Mouse (Mus musculus) neural tube, embryonic 15.5 days (tissue): ENCODE measurements around the gene Chad. TPM values are rescaled to one million over a fixed set of nuclear protein-coding genes. Genes with fewer than 3 reads are reported as not detected.
A peak's percentile ranks its signal among the peaks of the same experiment; 100 is the strongest.

ENCODE experiments used
- ATAC-seq: fragments of 200-750 bp; cut with Nextera tagmentation; 2 replicates; pipeline ENCODE4 v1.8.0; 2017; ENCODE audit warnings: mild to moderate bottlenecking, moderate TSS enrichment, moderate library complexity; ENCODE audit not compliant: low FRiP score
- H3K27ac ChIP-seq: fragments of 300-500 bp; sonication (generic); replicated peaks from 2 replicates; pipeline ENCODE4 v1.5.1; 2015; ENCODE audit warnings: mild to moderate bottlenecking, inconsistent platforms
- H3K27me3 ChIP-seq: fragments of 300-500 bp; sonication (generic); replicated peaks from 2 replicates; pipeline ENCODE4 v1.6.1; 2015; ENCODE audit warnings: inconsistent platforms
- H3K36me3 ChIP-seq: fragments of 300-500 bp; sonication (generic); 2 replicates; pipeline ENCODE4 v1.6.1; 2015; ENCODE audit warnings: inconsistent platforms
- H3K4me1 ChIP-seq: fragments of 300-500 bp; sonication (generic); 2 replicates; pipeline ENCODE4 v1.6.1; 2015; ENCODE audit warnings: inconsistent platforms
- H3K4me2 ChIP-seq: fragments of 300-500 bp; sonication (generic); 2 replicates; pipeline ENCODE4 v1.6.1; 2015; ENCODE audit warnings: inconsistent platforms, mild to moderate bottlenecking, moderate library complexity
- H3K4me3 ChIP-seq: fragments of 300-500 bp; sonication (generic); replicated peaks from 2 replicates; pipeline ENCODE4 v1.5.1; 2015; ENCODE audit warnings: mild to moderate bottlenecking, inconsistent platforms
- H3K9ac ChIP-seq: fragments of 300-500 bp; sonication (generic); replicated peaks from 2 replicates; pipeline ENCODE4 v1.6.1; 2015; ENCODE audit warnings: mild to moderate bottlenecking, inconsistent platforms
- H3K9me3 ChIP-seq: fragments of 300-500 bp; sonication (generic); replicated peaks from 2 replicates; pipeline ENCODE4 v1.6.1; 2016; ENCODE audit warnings: inconsistent platforms
- WGBS: fragments of 180-500 bp; shearing (Covaris S2); methylation state at CpG from one replicate; pipeline ENCODE4 v1.1.7; 2015; ENCODE audit warnings: mixed read lengths; 5-methylcytosine and 5-hydroxymethylcytosine counted together
- polyA plus RNA-seq: library from polyadenylated mRNA; unstranded; fragments of >200 nt; fragmentation: Nextera tagmentation; extraction: Ambion mirVana; gene quantifications from 2 replicates; pipeline ENCODE4 v1.2.1, GENCODE M21; 2015

Gene Chad
- polyA plus RNA-seq, 1 experiment from 2014 or later, result 1.8 TPM

DNA sequence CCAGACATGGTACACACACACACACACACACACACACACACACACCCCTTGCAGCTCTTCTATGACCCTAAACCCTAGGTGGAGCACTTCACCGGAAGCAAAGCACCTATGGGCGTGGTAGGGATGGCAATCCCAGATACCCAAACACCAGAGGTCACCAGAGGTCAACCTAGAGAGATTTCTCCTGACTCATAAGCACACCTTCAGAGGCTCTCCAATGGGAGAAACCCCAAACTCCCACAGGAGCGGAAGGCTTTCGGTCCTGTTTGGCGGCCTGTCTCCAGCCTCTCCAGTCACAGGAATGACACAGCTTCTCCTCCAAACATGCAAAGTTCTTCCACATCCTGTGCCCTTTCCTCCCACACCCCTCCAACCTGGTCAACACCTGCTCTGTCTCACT is 18.5 kb upstream of the Chad start:
- Histone ChIP-seq H3K27ac (no peak overlapping the region), H3K27me3 (no peaks in the 10 kb centered on the region), H3K4me2 (no peak overlapping the region), H3K9me3 (no peaks in the 10 kb centered on the region), H3K4me1 (peaks cover 24% of the 10 kb centered on the region), H3K4me3 (no peak overlapping the region), H3K36me3 (0 out of 2 replicates have a peak, but pooled peaks cover 9% of the 10 kb centered on the region), H3K9ac (no peak overlapping the region)
- no peak for ATAC-seq
- 97% methylated on average over 5 of the region's 5 CpGs for WGBS

DNA sequence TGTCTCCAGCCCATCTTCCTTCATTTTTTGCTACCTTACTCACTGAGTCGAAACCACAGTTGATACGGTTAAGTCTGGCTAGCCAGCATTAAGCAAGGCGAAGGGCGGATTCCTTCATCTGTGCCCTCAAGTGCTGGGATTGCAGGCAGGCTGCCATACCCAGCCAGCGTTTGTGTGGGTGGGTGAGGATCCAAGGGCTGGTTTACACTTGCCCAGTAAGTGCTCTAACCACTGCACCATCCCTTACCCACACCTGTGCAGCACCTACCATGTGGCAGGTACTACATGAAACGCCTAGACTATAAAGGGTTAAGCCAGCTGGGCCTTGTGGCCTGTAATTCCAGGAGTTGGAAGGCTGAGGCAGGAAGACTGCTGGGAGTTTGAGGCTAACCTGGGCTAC is 17.6 kb upstream of the Chad start:
- no peak overlapping the region for H3K4me3 ChIP-seq
- 0 out of 2 replicates have a peak, but pooled peaks cover 8% of the 10 kb centered on the region for H3K36me3 ChIP-seq
- H3K27me3 ChIP-seq, result no peaks in the 10 kb centered on the region
- peaks cover 24% of the 10 kb centered on the region for H3K4me1 ChIP-seq
- H3K9me3 ChIP-seq, result no peaks in the 10 kb centered on the region
- no peak overlapping the region for H3K27ac ChIP-seq
- H3K4me2 ChIP-seq, result no peak overlapping the region
- WGBS, result 94% methylated on average over 6 of the region's 6 CpGs
- no peak for ATAC-seq
- no peak overlapping the region for H3K9ac ChIP-seq

DNA sequence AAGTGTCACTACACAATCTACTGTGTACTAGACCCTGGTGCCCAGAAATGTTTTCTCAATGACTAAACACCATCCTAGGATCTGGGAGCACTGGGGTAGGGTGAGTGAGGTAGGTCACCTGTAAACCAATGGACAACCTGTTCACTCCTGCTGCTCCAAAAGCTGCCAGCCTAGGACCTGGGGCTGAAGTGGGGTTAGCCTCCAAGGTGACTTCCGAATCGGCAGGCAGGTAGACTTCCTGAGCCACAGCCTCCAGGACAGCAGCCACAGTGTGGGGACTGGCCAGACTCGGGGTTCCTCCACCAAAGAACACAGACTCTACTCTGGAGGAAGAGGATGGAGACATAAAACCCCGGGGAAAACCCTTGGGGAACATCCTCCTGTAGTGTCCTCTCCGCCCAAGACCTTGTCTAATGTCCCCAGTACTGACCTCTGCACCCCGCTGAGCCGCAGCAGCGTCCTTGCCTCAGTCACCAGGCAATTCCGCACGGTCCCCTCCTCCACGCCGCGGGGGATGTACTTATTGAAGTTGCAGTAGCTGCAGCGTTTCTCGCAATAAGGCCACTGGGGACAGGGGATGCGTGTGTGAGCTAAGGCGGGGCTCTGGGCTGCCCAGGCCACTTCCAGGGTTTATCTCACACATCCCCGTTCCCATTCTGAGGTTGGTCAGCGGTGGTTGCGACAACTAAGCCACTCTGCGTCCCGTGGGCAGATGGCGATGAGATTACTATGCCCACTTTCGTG is 16.6 kb upstream of the Chad start:
- Histone ChIP-seq H3K9ac (peak overlapping the region; percentile 59), H3K27ac (peak overlapping the region; percentile 94), H3K4me1 (peaks cover 24% of the 10 kb centered on the region), H3K9me3 (no peaks in the 10 kb centered on the region), H3K36me3 (0 out of 2 replicates have a peak, but pooled peaks cover 3% of the 10 kb centered on the region), H3K4me2 (peak overlapping the region; percentile 95), H3K27me3 (no peaks in the 10 kb centered on the region), H3K4me3 (peak overlapping the region; percentile 68)
- WGBS, result 9% methylated on average over 24 of the region's 24 CpGs
- peak; percentile 67 for ATAC-seq

DNA sequence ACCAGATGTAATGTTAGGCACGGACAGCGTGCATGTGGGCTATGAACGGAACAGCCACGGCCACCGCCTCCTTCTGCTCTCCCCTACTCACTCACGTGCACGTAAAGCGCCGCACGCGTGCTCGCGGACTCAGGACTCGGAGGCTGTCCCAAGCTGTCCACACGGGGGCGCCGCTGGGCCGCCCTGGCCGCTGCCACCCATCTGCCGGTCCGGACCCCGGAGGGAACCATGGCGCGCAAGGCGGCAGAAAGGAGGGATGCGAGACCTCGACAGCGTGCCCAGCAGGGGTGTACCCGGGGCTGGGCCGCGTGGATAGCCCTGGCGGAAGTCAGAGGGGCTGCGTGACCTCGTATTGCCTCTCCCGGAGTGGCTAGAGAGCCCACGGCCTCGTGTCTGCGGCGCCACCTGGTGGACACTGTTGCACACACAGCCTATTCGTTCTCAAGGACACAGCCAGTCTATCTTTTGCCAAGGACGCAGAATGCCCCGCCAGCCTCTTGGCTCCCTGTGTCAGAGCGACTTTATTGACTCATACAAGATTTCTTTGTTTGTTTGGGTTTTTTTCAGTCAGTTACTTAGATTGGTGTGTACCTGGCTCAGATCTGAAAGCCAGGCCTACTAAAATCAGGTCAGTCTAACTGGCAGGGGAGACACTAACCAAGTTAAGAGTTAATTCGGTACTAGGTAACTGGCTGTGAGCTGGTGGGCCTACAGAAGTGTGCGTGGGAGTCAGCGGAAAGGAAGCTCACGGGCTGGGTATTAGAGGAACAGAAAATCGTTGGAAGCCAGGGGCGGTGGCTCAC is 15.8 kb upstream of the Chad start, which contains the start of gene Rsad1:
Gene Rsad1, minus strand, starts transcription at position 368 of the 803 bp plus-strand sequence.
- ATAC-seq, result peak; percentile 91
- H3K27me3 ChIP-seq, result no peaks in the 10 kb centered on the region
- H3K27ac ChIP-seq, result peak within 1 kb of the TSS; percentile 94
- H3K36me3 ChIP-seq, result no peaks in the 10 kb centered on the region
- 5% methylated on average over 49 of the region's 49 CpGs for WGBS
- peaks cover 20% of the 10 kb centered on the region for H3K4me1 ChIP-seq
- peak within 1 kb of the TSS; percentile 68 for H3K4me3 ChIP-seq
- H3K4me2 ChIP-seq, result peak within 1 kb of the TSS; percentile 95
- peak within 1 kb of the TSS; percentile 59 for H3K9ac ChIP-seq
- no peaks in the 10 kb centered on the region for H3K9me3 ChIP-seq

DNA sequence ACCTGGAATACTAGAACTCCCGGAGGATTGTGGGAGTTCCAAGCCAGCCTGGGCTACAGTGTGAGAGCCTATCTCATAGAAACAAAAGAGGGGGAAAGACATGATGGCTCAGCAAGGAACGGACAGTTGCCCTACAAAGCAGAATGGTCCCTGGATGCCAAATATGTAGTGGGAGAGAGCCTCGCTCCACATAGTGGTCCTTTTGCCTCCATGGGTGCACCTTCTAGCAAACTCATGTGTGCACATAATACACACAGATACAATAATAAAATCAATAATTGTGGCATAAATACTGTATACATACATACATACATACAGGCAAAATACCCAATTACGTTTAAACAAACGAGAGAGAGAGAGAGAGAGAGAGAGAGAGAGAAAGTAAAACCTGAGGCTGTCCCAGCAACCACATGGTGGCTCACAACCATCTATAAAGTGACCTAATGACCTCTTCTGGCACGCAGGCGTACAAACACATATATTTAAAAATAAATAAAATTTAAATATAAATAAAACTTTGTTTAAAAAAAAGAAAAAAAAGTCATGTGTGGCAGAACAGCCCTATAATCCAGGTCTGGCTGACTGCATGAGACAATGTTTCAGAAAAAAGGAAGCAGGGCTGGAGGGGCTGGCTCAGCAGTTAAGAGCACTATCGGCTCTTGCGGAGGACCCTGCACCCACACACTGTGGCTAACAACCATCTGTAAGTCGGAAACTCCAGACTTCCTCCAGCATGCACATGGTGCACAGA is 15.0 kb upstream of the Chad start:
- Histone ChIP-seq H3K9me3 (no peaks in the 10 kb centered on the region), H3K4me1 (peaks cover 12% of the 10 kb centered on the region), H3K4me2 (no peak overlapping the region), H3K27me3 (no peaks in the 10 kb centered on the region), H3K9ac (no peak overlapping the region), H3K36me3 (no peaks in the 10 kb centered on the region), H3K27ac (peak overlapping the region; percentile 94), H3K4me3 (no peak overlapping the region)
- no peak for ATAC-seq
- whole genome bisulfite sequencing, result 78% methylated on average over 10 of the region's 10 CpGs

DNA sequence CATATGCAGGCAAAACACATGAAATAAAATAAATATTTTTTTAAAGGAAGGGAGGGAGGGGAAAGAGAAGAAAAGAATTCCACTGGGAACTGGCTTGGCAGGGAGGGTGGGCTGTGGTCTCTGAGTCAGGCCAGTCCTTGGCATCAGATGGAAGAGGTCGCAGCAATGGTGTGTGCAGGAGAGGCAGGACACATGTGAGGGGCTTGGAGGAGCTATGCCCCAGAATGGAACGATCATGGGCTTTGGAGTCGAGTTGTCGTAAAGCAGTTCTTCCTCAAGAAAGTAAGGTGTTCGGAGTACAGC is 14.5 kb upstream of the Chad start:
- Histone ChIP-seq H3K4me2 (no peak overlapping the region), H3K9ac (no peak overlapping the region), H3K4me3 (no peak overlapping the region), H3K4me1 (peaks cover 11% of the 10 kb centered on the region), H3K9me3 (no peaks in the 10 kb centered on the region), H3K36me3 (no peaks in the 10 kb centered on the region), H3K27ac (no peak overlapping the region), H3K27me3 (no peaks in the 10 kb centered on the region)
- no peak for ATAC-seq
- 93% methylated on average over 5 of the region's 5 CpGs for WGBS

DNA sequence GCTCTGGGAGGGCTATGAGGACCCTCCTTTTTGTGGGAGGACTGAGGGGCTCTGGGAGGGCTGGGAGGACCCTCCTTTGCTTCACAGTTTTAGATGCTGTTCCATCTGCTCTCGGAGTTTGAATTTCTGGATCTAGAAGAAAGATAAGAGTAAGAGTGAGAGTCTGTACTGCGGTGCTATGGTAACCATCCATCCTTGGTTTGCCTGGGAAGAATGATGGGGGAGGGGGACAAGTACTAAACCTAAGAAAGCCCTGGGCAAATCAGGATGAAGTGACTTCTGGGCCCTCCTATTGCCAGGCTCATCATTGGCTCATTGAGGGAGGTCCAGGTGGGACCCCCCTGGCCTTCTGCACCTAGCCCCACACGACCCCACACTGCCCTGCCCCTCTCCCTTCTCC is 6.6 kb upstream of the Chad start:
- Histone ChIP-seq H3K36me3 (no peaks in the 10 kb centered on the region), H3K27ac (no peak overlapping the region), H3K9me3 (no peaks in the 10 kb centered on the region), H3K4me2 (no peak overlapping the region), H3K4me1 (no peaks in the 10 kb centered on the region), H3K27me3 (no peaks in the 10 kb centered on the region; the same call in 1 of the 2 replicates), H3K4me3 (no peak overlapping the region), H3K9ac (no peak overlapping the region)
- 67% methylated on average over 3 of the region's 3 CpGs for WGBS
- ATAC-seq, result no peak

DNA sequence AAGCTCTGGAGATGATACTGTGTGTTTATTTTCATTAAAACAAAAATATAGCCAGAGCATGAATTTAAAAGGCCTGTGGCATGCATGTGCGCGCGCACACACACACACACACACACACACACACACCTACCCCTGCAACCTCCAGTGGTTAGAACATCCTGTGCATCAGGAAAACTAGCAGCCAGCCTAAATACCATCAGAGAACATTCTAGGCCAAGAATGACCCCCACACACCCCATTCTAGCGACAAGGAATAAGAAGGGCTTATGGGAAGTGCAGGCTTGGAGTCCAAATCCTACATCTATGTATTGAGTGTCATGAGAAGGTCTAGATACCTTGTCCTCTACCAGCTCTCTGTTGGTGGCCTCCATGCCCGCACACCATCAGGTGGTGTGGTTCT is 1.5 kb upstream of the Chad start:
- Histone ChIP-seq H3K4me2 (no peak overlapping the region), H3K4me3 (no peak overlapping the region), H3K4me1 (peaks cover 12% of the 10 kb centered on the region), H3K9me3 (no peaks in the 10 kb centered on the region), H3K9ac (no peak overlapping the region), H3K27me3 (peaks cover 30% of the 10 kb centered on the region), H3K27ac (no peak overlapping the region), H3K36me3 (no peaks in the 10 kb centered on the region)
- 98% methylated on average over 5 of the region's 5 CpGs for WGBS
- ATAC-seq, result no peak

DNA sequence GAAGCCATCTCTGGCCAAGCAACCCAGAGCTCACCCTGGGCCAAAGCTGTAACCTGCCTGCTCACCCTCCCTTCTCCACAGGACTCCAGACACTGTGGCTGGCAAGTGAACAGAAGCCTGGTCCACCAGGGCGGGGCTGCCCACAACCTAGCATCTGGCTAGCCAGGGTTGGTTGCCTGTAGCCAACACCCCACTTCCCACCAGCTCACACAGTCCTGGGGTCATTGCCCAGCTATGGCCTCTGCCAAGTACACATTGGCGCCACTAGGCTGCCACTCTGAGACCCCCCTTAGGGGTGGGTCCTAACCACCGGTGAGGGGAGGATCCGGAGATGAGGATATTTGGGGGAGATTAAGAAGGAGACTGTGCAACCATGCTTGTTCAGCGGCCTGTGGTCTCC is 1.0 kb upstream of the Chad start:
- Histone ChIP-seq H3K4me1 (peaks cover 12% of the 10 kb centered on the region), H3K4me3 (no peak overlapping the region), H3K27me3 (peaks cover 30% of the 10 kb centered on the region), H3K4me2 (peak overlapping the region; percentile 52), H3K9ac (no peak overlapping the region), H3K36me3 (no peaks in the 10 kb centered on the region), H3K27ac (no peak overlapping the region), H3K9me3 (no peaks in the 10 kb centered on the region)
- no peak for ATAC-seq
- WGBS, result 60% methylated on average over 5 of the region's 5 CpGs

DNA sequence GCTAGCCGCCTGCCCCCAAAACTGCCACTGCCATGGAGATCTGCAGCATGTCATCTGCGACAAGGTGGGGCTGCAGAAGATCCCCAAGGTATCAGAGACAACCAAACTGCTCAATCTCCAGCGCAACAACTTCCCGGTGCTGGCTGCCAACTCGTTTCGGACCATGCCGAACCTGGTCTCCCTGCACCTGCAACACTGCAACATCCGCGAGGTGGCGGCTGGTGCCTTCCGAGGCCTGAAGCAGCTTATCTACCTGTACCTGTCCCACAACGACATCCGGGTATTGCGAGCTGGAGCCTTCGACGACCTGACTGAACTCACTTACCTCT is 268 bp downstream of the Chad start:
- Histone ChIP-seq H3K4me1 (peaks cover 12% of the 10 kb centered on the region), H3K27me3 (peaks cover 30% of the 10 kb centered on the region), H3K9me3 (no peaks in the 10 kb centered on the region), H3K9ac (0 out of 2 replicates have a peak overlapping the region, but pooled peaks have one; percentile 1), H3K36me3 (no peaks in the 10 kb centered on the region), H3K4me2 (peak overlapping the region; percentile 52), H3K27ac (no peak overlapping the region), H3K4me3 (peak overlapping the region; percentile 26)
- no peak for ATAC-seq
- 17% methylated on average over 16 of the region's 16 CpGs for WGBS

DNA sequence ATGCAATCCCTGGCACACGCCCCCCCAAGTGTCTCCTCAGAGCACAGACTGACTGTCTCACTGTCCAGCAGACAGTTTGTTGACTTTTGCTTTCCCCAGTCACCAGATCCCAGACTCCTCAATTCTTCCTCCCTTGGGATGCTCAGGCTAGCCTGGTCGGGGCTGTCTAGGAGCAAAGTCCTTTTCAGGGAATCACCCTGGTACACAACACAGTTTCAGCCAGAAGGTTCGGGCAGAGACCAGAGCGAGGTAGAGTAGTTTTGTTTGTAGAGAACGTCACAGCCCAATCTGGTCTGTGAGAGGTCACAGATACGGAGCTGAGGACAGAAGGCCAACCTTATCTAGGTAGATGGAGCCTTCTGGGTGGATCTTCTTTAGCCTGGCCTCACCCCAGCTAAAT is 1.7 kb downstream of the Chad start:
- ATAC-seq, result no peak
- H3K4me1 ChIP-seq, result peaks cover 12% of the 10 kb centered on the region
- 88% methylated on average over 6 of the region's 6 CpGs for WGBS

More for the DNA sequence above, 1.7 kb downstream of the Chad start:
- no peak overlapping the region for H3K4me2 ChIP-seq
- no peak overlapping the region for H3K27ac ChIP-seq
- no peak overlapping the region for H3K4me3 ChIP-seq
- H3K27me3 ChIP-seq, result peaks cover 30% of the 10 kb centered on the region
- H3K9ac ChIP-seq, result no peak overlapping the region
- H3K9me3 ChIP-seq, result no peaks in the 10 kb centered on the region
- no peaks in the 10 kb centered on the region for H3K36me3 ChIP-seq
